Mouse (Mus musculus) liver, adult 2 months (tissue): ENCODE data around the gene Ascl1. TPM values are rescaled to one million over a fixed set of nuclear protein-coding genes. Genes with fewer than 3 reads are reported as not detected.

Source experiments
- DNase-seq: peaks from one replicate; pipeline ENCODE4 v3.0.0-alpha.2; 2011; ENCODE audit warnings: low read depth, low spot score; ENCODE audit errors: extremely low read depth
- H3K27ac ChIP-seq: fragments of 200-500 bp; replicated peaks from 2 replicates; pipeline ENCODE4 v1.5.1; 2012; ENCODE audit warnings: low read depth, mild to moderate bottlenecking, control low read depth, inconsistent platforms, low read length; ENCODE audit not compliant: insufficient read depth
- H3K27me3 ChIP-seq: fragments of 200-500 bp; 2 replicates; pipeline ENCODE4 v1.6.1; 2012; ENCODE audit warnings: mild to moderate bottlenecking, moderate library complexity, low read length, inconsistent platforms; ENCODE audit not compliant: control insufficient read depth, insufficient read depth
- H3K36me3 ChIP-seq: fragments of 200-500 bp; 2 replicates; pipeline ENCODE4 v1.6.1; 2012; ENCODE audit warnings: low read length, inconsistent platforms; ENCODE audit not compliant: control insufficient read depth, insufficient read depth
- H3K4me1 ChIP-seq: fragments of 200-500 bp; 2 replicates; pipeline ENCODE4 v1.6.1; 2011; ENCODE audit warnings: low read length; ENCODE audit not compliant: control insufficient read depth, insufficient read depth
- H3K4me3 ChIP-seq: fragments of 200-500 bp; 2 replicates; pipeline ENCODE4 v1.5.1; 2011; ENCODE audit warnings: low read depth, mild to moderate bottlenecking, control low read depth, low read length, moderate library complexity; ENCODE audit not compliant: insufficient read depth
- H3K79me2 ChIP-seq: fragments of 200-500 bp; 2 replicates; pipeline ENCODE4 v1.6.1; 2012; ENCODE audit warnings: inconsistent platforms, mild to moderate bottlenecking, low read length, moderate library complexity; ENCODE audit not compliant: control insufficient read depth, insufficient read depth
- H3K9ac ChIP-seq: fragments of 200-500 bp; 2 replicates; pipeline ENCODE4 v1.6.1; 2012; ENCODE audit warnings: low read depth, mild to moderate bottlenecking, control low read depth, inconsistent platforms, low read length
- CTCF ChIP-seq: fragments of 200-500 bp; IDR thresholded peaks from 2 replicates; pipeline ENCODE4 v1.5.1; 2011; ENCODE audit warnings: low read depth, low read length, control low read depth
- POLR2A ChIP-seq: fragments of 200-500 bp; IDR thresholded peaks from 2 replicates; pipeline ENCODE4 v1.6.1; 2011; ENCODE audit warnings: low read length, control low read depth; ENCODE audit not compliant: insufficient read depth; ENCODE audit errors: extremely low read depth
- WGBS: fragments of 180-500 bp; shearing (Covaris S2); methylation state at CpG from one replicate; pipeline ENCODE4 v1.1.7; 2018; 5-methylcytosine and 5-hydroxymethylcytosine counted together
- polyA plus RNA-seq: library from polyadenylated mRNA; depleted of rRNA; stranded (reverse); fragments of >200 nt; gene quantifications from 2 replicates; pipeline ENCODE4 v1.2.3, GENCODE M21; 2012
- total RNA-seq: library from RNA; depleted of rRNA; stranded (reverse); fragments of >200 nt; gene quantifications from 2 replicates; pipeline ENCODE4 v1.2.3, GENCODE M21; 2014

The Ascl1 gene
- total and polyA plus RNA-seq, 2 experiments = not detected

DNA sequence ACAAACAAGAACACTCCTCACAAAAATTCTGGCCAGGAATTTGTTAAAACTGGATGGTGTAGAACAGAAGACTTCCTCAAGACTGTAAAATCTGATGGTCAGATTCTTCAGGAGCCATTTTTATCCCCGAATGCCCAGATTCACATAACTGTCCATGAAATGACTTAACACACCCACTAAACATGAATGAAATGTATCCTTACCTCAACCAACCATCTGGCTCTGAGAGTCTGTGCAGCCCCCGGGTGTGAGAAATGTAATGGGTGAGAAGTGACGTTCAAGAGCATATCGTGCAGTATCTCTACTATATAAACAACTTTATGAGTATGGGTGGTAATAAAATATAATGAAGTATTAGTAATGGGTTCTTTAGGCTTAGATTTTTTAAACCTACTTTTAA is 15.1 kb upstream of the Ascl1 start:
- 84% methylated on average over 4 of the region's 4 CpGs for WGBS
- H3K79me2 ChIP-seq = peaks cover 4% of the 10 kb centered on the region; the same call in 1 of the 2 replicates
- H3K36me3 ChIP-seq = no peaks in the 10 kb centered on the region
- no peak overlapping the region for H3K9ac ChIP-seq
- no peak overlapping the region for H3K4me3 ChIP-seq
- DNase-seq = no peak
- H3K27me3 ChIP-seq = no peaks in the 10 kb centered on the region; the same call in 1 of the 2 replicates
- TF ChIP-seq CTCF (no peak), POLR2A (no peak)
- H3K4me1 ChIP-seq = no peaks in the 10 kb centered on the region
- no peak overlapping the region for H3K27ac ChIP-seq

DNA sequence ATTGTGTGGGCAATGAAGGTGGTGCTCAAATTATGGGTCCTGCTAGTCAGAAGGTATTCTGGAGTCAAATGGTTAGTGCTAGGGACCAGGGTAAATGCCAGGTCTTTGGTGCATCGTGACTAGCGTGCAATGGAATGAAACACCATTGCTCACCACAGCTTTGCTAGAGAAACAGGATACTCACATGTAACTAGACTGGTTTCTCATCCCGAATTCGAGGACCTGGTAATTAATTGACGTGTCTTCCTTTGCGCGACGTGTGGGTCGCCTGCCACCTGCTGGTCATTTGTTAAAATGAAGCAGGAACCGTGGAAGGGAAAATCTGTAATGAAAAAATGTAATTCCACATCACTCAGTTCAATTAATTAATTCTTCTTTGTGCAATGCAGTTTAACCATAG is 10.5 kb upstream of the Ascl1 start:
- DNase-seq = peak; percentile 24

GRCm38 (mm10) chr10:87502283-87502682 is 8.8 kb upstream of the Ascl1 start:
- DNase-seq = no peak
- no peak overlapping the region for H3K27ac ChIP-seq
- 30% methylated on average over 5 of the region's 5 CpGs for WGBS
- peaks cover 4% of the 10 kb centered on the region; the same call in 1 of the 2 replicates for H3K27me3 ChIP-seq
- TF ChIP-seq CTCF = no peak
- TF ChIP-seq POLR2A = no peak
- H3K9ac ChIP-seq = no peak overlapping the region
- H3K79me2 ChIP-seq = no peaks in the 10 kb centered on the region
- H3K36me3 ChIP-seq = no peaks in the 10 kb centered on the region
- no peak overlapping the region for H3K4me3 ChIP-seq
- H3K4me1 ChIP-seq = no peaks in the 10 kb centered on the region

More for the DNA sequence above, 10.5 kb upstream of the Ascl1 start:
- Histone ChIP-seq H3K27me3 (peaks cover 4% of the 10 kb centered on the region; the same call in 1 of the 2 replicates), H3K9ac (no peak overlapping the region), H3K27ac (no peak overlapping the region), H3K4me1 (no peaks in the 10 kb centered on the region), H3K36me3 (no peaks in the 10 kb centered on the region), H3K79me2 (no peaks in the 10 kb centered on the region), H3K4me3 (no peak overlapping the region)
- peak; percentile 85 for TF ChIP-seq CTCF
- no peak for TF ChIP-seq POLR2A
- WGBS = 2% methylated on average over 10 of the region's 10 CpGs

DNA sequence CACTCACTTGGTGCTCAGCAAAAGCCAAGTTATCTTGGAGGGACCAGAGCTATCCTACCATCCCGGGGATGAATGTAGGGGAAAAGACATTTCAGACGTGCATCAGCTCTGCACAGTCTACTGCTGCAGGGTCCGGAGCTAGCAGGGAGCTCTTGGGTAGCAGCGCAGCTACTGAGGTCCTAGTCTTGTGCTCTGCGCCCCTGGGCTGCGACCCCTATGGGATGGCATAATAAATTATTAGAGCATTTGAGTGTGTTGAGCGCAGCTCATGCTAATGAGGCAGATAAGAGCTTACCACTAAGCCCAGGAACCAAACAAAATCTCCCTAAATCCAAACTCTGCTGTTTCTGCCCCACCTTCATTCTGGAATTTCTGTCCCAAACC is 8.2 kb upstream of the Ascl1 start:
- WGBS = 37% methylated on average over 7 of the region's 7 CpGs

GRCm38 (mm10) chr10:87500926-87501658 is 7.6 kb upstream of the Ascl1 start:
- peaks cover 4% of the 10 kb centered on the region; the same call in 1 of the 2 replicates for H3K27me3 ChIP-seq
- WGBS = 34% methylated on average over 20 of the region's 20 CpGs
- no peak overlapping the region for H3K9ac ChIP-seq
- H3K79me2 ChIP-seq = no peaks in the 10 kb centered on the region
- TF ChIP-seq CTCF (no peak), POLR2A (no peak)
- no peaks in the 10 kb centered on the region for H3K4me1 ChIP-seq
- no peak for DNase-seq
- H3K27ac ChIP-seq = no peak overlapping the region
- no peak overlapping the region for H3K4me3 ChIP-seq
- no peaks in the 10 kb centered on the region for H3K36me3 ChIP-seq

More for the DNA sequence above, 8.2 kb upstream of the Ascl1 start:
- peaks cover 4% of the 10 kb centered on the region; the same call in 1 of the 2 replicates for H3K27me3 ChIP-seq
- H3K4me1 ChIP-seq = no peaks in the 10 kb centered on the region
- no peaks in the 10 kb centered on the region for H3K36me3 ChIP-seq
- no peak overlapping the region for H3K27ac ChIP-seq
- H3K79me2 ChIP-seq = no peaks in the 10 kb centered on the region
- DNase-seq = no peak
- H3K4me3 ChIP-seq = no peak overlapping the region
- TF ChIP-seq CTCF (no peak), POLR2A (no peak)
- no peak overlapping the region for H3K9ac ChIP-seq

GRCm38 (mm10) chr10:87497056-87497455 is 3.6 kb upstream of the Ascl1 start:
- TF ChIP-seq POLR2A (no peak), CTCF (no peak)
- Histone ChIP-seq H3K79me2 (no peaks in the 10 kb centered on the region), H3K4me1 (peaks cover 2% of the 10 kb centered on the region; the same call in 1 of the 2 replicates), H3K9ac (no peak overlapping the region), H3K4me3 (no peak overlapping the region), H3K36me3 (no peaks in the 10 kb centered on the region), H3K27me3 (peaks cover 5% of the 10 kb centered on the region), H3K27ac (no peak overlapping the region)
- 96% methylated on average over 2 of the region's 2 CpGs for WGBS
- DNase-seq = no peak
